In genomic region chr14:59727016-59727415, GRCm38 (mm10) we compare ENCODE assay signal across 17 mouse cellular contexts.
"Had no signal": no experiment of that assay in that cellular context is flagged by ENCODE, and none has a peak within 500 bp of the region (broad histone marks: within the 10 kb centered on the region; RNA-seq: fewer than 3 reads in every experiment).

No protein-coding gene starts in this region.

- H3K4me3 ChIP-seq: limb, embryonic 15.5 days; liver, embryonic 12.5 days; midbrain, embryonic 10.5 days; myocyte; neural tube, embryonic 15.5 days had no signal

- DNase-seq: kidney, postnatal 25 days; layer of hippocampus, adult 9-11 months; layer of hippocampus, postnatal 36 days; lung, embryonic 14.5 days; lung, postnatal 10 days; lung, postnatal 4 days; midbrain, embryonic 14.5 days; right cerebral cortex, adult 18-20 months; right cerebral cortex, postnatal 25 days; spleen, adult 18-20 months; thymus, adult 18-20 months; thymus, postnatal 14 days had no signal

- H3K36me3 ChIP-seq: limb, embryonic 15.5 days; liver, embryonic 12.5 days; midbrain, embryonic 10.5 days; neural tube, embryonic 15.5 days had no signal

- H3K9ac ChIP-seq: limb, embryonic 15.5 days; liver, embryonic 12.5 days; lung, embryonic 14.5 days; neural tube, embryonic 15.5 days had no signal

- H3K9me3 ChIP-seq: limb, embryonic 15.5 days; liver, embryonic 12.5 days; midbrain, embryonic 10.5 days; neural tube, embryonic 15.5 days had no signal

- H3K27ac ChIP-seq: limb, embryonic 15.5 days; liver, embryonic 12.5 days; midbrain, embryonic 10.5 days; neural tube, embryonic 15.5 days had no signal

- H3K4me1 ChIP-seq: liver, embryonic 12.5 days had no signal

- ATAC-seq: liver, embryonic 12.5 days had no signal

- H3K4me2 ChIP-seq: limb, embryonic 15.5 days; liver, embryonic 12.5 days; lung, embryonic 14.5 days; neural tube, embryonic 15.5 days had no signal

- H3K27me3 ChIP-seq: limb, embryonic 15.5 days; liver, embryonic 12.5 days had no signal
